Mouse (Mus musculus): ENCODE results near the gene Cers6. TPM values are rescaled to one million over a fixed set of nuclear protein-coding genes. Genes with fewer than 3 reads are reported as not detected.

Gene Cers6
- polyA plus RNA-seq, 1 experiment from 2014 or later, result 80.1 TPM

GRCm38 (mm10) chr2:68946819-68947218 is 85.6 kb downstream of the Cers6 start:
- no peak overlapping the region for H3K4me2 ChIP-seq (replicated peaks)
- H3K9me3 ChIP-seq (ENCODE audit: control insufficient read depth, low read length), result peaks cover 5% of the 10 kb centered on the region; the same call in 1 of the 2 replicates
- H3K9ac ChIP-seq, result no peak overlapping the region
- peaks cover 29% of the 10 kb centered on the region; the same call in 1 of the 2 replicates for H3K36me3 ChIP-seq (replicated peaks; ENCODE audit: control insufficient read depth, insufficient read depth)
- H3K27ac ChIP-seq, result no peak overlapping the region
- no peaks in the 10 kb centered on the region for H3K4me1 ChIP-seq (replicated peaks; ENCODE audit: control insufficient read depth, insufficient read depth, low read length)
- no peaks in the 10 kb centered on the region for H3K27me3 ChIP-seq (ENCODE audit: control insufficient read depth, insufficient read depth, low read length)
- ATAC-seq (ENCODE audit: low FRiP score) (no peak), DNase-seq (ENCODE audit: low spot score) (no peak)
- 93% methylated on average over 5 of the region's 5 CpGs for WGBS
- no peak overlapping the region for H3K4me3 ChIP-seq (replicated peaks; ENCODE audit: low read length)

GRCm38 (mm10) chr2:68949137-68949536 is 87.9 kb downstream of the Cers6 start:
- WGBS, result 95% methylated on average over 2 of the region's 2 CpGs
- ATAC-seq (ENCODE audit: low FRiP score), result no peak

GRCm38 (mm10) chr2:68949728-68950127 is 88.5 kb downstream of the Cers6 start:
- peaks cover 29% of the 10 kb centered on the region; the same call in 1 of the 2 replicates for H3K36me3 ChIP-seq (replicated peaks; ENCODE audit: control insufficient read depth, insufficient read depth)

More at GRCm38 (mm10) chr2:68949137-68949536, 87.9 kb downstream of the Cers6 start:
- Histone ChIP-seq H3K36me3 (replicated peaks; ENCODE audit: control insufficient read depth, insufficient read depth) (peaks cover 29% of the 10 kb centered on the region; the same call in 1 of the 2 replicates), H3K9me3 (ENCODE audit: control insufficient read depth, low read length) (peaks cover 9% of the 10 kb centered on the region; the same call in 1 of the 2 replicates), H3K27ac (no peak overlapping the region), H3K9ac (no peak overlapping the region), H3K4me1 (replicated peaks; ENCODE audit: control insufficient read depth, insufficient read depth, low read length) (no peaks in the 10 kb centered on the region), H3K27me3 (ENCODE audit: control insufficient read depth, insufficient read depth, low read length) (no peaks in the 10 kb centered on the region), H3K4me3 (replicated peaks; ENCODE audit: low read length) (no peak overlapping the region), H3K4me2 (replicated peaks) (no peak overlapping the region)
- no peak for DNase-seq (ENCODE audit: low spot score)

GRCm38 (mm10) chr2:68951706-68952105 is 90.5 kb downstream of the Cers6 start:
- Histone ChIP-seq H3K4me2 (replicated peaks) (no peak overlapping the region), H3K4me1 (replicated peaks; ENCODE audit: control insufficient read depth, insufficient read depth, low read length) (no peaks in the 10 kb centered on the region), H3K27me3 (ENCODE audit: control insufficient read depth, insufficient read depth, low read length) (no peaks in the 10 kb centered on the region), H3K36me3 (replicated peaks; ENCODE audit: control insufficient read depth, insufficient read depth) (peaks cover 29% of the 10 kb centered on the region; the same call in 1 of the 2 replicates), H3K9me3 (ENCODE audit: control insufficient read depth, low read length) (peaks cover 9% of the 10 kb centered on the region; the same call in 1 of the 2 replicates), H3K27ac (no peak overlapping the region), H3K4me3 (replicated peaks; ENCODE audit: low read length) (no peak overlapping the region), H3K9ac (no peak overlapping the region)
- 93% methylated on average over 3 of the region's 3 CpGs for WGBS
- no peak for ATAC-seq (ENCODE audit: low FRiP score)
- DNase-seq (ENCODE audit: low spot score), result no peak

More at GRCm38 (mm10) chr2:68949728-68950127, 88.5 kb downstream of the Cers6 start:
- Histone ChIP-seq H3K4me2 (replicated peaks) (no peak overlapping the region), H3K27ac (no peak overlapping the region), H3K4me3 (replicated peaks; ENCODE audit: low read length) (no peak overlapping the region), H3K9me3 (ENCODE audit: control insufficient read depth, low read length) (peaks cover 9% of the 10 kb centered on the region; the same call in 1 of the 2 replicates), H3K4me1 (replicated peaks; ENCODE audit: control insufficient read depth, insufficient read depth, low read length) (no peaks in the 10 kb centered on the region), H3K27me3 (ENCODE audit: control insufficient read depth, insufficient read depth, low read length) (no peaks in the 10 kb centered on the region), H3K9ac (no peak overlapping the region)
- 97% methylated on average over 5 of the region's 5 CpGs for WGBS
- ATAC-seq (ENCODE audit: low FRiP score) (no peak), DNase-seq (ENCODE audit: low spot score) (no peak)

GRCm38 (mm10) chr2:68953688-68954087 is 92.4 kb downstream of the Cers6 start:
- ATAC-seq (ENCODE audit: low FRiP score) (no peak), DNase-seq (ENCODE audit: low spot score) (no peak)
- H3K27me3 ChIP-seq (ENCODE audit: control insufficient read depth, insufficient read depth, low read length), result no peaks in the 10 kb centered on the region
- no peak overlapping the region for H3K4me3 ChIP-seq (replicated peaks; ENCODE audit: low read length)
- H3K9me3 ChIP-seq (ENCODE audit: control insufficient read depth, low read length), result peaks cover 9% of the 10 kb centered on the region; the same call in 1 of the 2 replicates
- 0 out of 2 replicates have a peak, but pooled peaks cover 10% of the 10 kb centered on the region for H3K4me1 ChIP-seq (replicated peaks; ENCODE audit: control insufficient read depth, insufficient read depth, low read length)
- no peak overlapping the region for H3K9ac ChIP-seq
- no peak overlapping the region for H3K4me2 ChIP-seq (replicated peaks)
- peaks cover 19% of the 10 kb centered on the region; the same call in 1 of the 2 replicates for H3K36me3 ChIP-seq (replicated peaks; ENCODE audit: control insufficient read depth, insufficient read depth)
- H3K27ac ChIP-seq, result no peak overlapping the region
- 59% methylated on average over 2 of the region's 2 CpGs for WGBS

- Histone ChIP-seq H3K4me3 (replicated peaks; ENCODE audit: low read length) (no peak overlapping the region), H3K36me3 (replicated peaks; ENCODE audit: control insufficient read depth, insufficient read depth) (peaks cover 8% of the 10 kb centered on the region; the same call in 1 of the 2 replicates), H3K27ac (no peak overlapping the region), H3K9me3 (ENCODE audit: control insufficient read depth, low read length) (peaks cover 9% of the 10 kb centered on the region; the same call in 1 of the 2 replicates), H3K4me2 (replicated peaks) (no peak overlapping the region), H3K27me3 (ENCODE audit: control insufficient read depth, insufficient read depth, low read length) (no peaks in the 10 kb centered on the region), H3K9ac (no peak overlapping the region), H3K4me1 (replicated peaks; ENCODE audit: control insufficient read depth, insufficient read depth, low read length) (0 out of 2 replicates have a peak, but pooled peaks cover 10% of the 10 kb centered on the region)
- DNase-seq (ENCODE audit: low spot score) (no peak), ATAC-seq (ENCODE audit: low FRiP score) (no peak)
- 98% methylated on average over 2 of the region's 2 CpGs for WGBS
These were observed 94.3 kb downstream of the Cers6 start for GRCm38 (mm10) chr2:68955496-68955895.

- no peak overlapping the region for H3K9ac ChIP-seq
- H3K27me3 ChIP-seq (ENCODE audit: control insufficient read depth, insufficient read depth, low read length), result no peaks in the 10 kb centered on the region
- H3K4me1 ChIP-seq (replicated peaks; ENCODE audit: control insufficient read depth, insufficient read depth, low read length), result 0 out of 2 replicates have a peak, but pooled peaks cover 10% of the 10 kb centered on the region
- DNase-seq (ENCODE audit: low spot score) (no peak), ATAC-seq (ENCODE audit: low FRiP score) (no peak)
- no peak overlapping the region for H3K27ac ChIP-seq
- no peak overlapping the region for H3K4me2 ChIP-seq (replicated peaks)
- H3K9me3 ChIP-seq (ENCODE audit: control insufficient read depth, low read length), result peaks cover 9% of the 10 kb centered on the region; the same call in 1 of the 2 replicates
- WGBS, result 96% methylated on average over 3 of the region's 3 CpGs
- H3K36me3 ChIP-seq (replicated peaks; ENCODE audit: control insufficient read depth, insufficient read depth), result peaks cover 5% of the 10 kb centered on the region; the same call in 1 of the 2 replicates
- no peak overlapping the region for H3K4me3 ChIP-seq (replicated peaks; ENCODE audit: low read length)
These were observed 94.9 kb downstream of the Cers6 start for GRCm38 (mm10) chr2:68956146-68956545.

GRCm38 (mm10) chr2:68957831-68958230 is 96.6 kb downstream of the Cers6 start:
- DNase-seq (ENCODE audit: low spot score), result no peak
- Histone ChIP-seq H3K27me3 (ENCODE audit: control insufficient read depth, insufficient read depth, low read length) (no peaks in the 10 kb centered on the region), H3K4me1 (replicated peaks; ENCODE audit: control insufficient read depth, insufficient read depth, low read length) (0 out of 2 replicates have a peak, but pooled peaks cover 10% of the 10 kb centered on the region), H3K9me3 (ENCODE audit: control insufficient read depth, low read length) (no peaks in the 10 kb centered on the region), H3K9ac (0 out of 2 replicates have a peak overlapping the region, but pooled peaks have one; percentile 22), H3K36me3 (replicated peaks; ENCODE audit: control insufficient read depth, insufficient read depth) (no peaks in the 10 kb centered on the region), H3K4me3 (replicated peaks; ENCODE audit: low read length) (no peak overlapping the region), H3K27ac (no peak overlapping the region), H3K4me2 (replicated peaks) (no peak overlapping the region)
- no peak for ATAC-seq (ENCODE audit: low FRiP score)
- 71% methylated on average over 7 of the region's 7 CpGs for WGBS

GRCm38 (mm10) chr2:68959573-68959972 is 98.3 kb downstream of the Cers6 start:
- no peak overlapping the region for H3K4me3 ChIP-seq (replicated peaks; ENCODE audit: low read length)
- no peak overlapping the region for H3K9ac ChIP-seq
- H3K36me3 ChIP-seq (replicated peaks; ENCODE audit: control insufficient read depth, insufficient read depth), result no peaks in the 10 kb centered on the region
- ATAC-seq (ENCODE audit: low FRiP score), result no peak
- 0 out of 2 replicates have a peak, but pooled peaks cover 10% of the 10 kb centered on the region for H3K4me1 ChIP-seq (replicated peaks; ENCODE audit: control insufficient read depth, insufficient read depth, low read length)
- no peak overlapping the region for H3K27ac ChIP-seq
- no peak for DNase-seq (ENCODE audit: low spot score)
- 95% methylated on average over 4 of the region's 4 CpGs for WGBS
- H3K9me3 ChIP-seq (ENCODE audit: control insufficient read depth, low read length), result no peaks in the 10 kb centered on the region
- H3K4me2 ChIP-seq (replicated peaks), result no peak overlapping the region
- H3K27me3 ChIP-seq (ENCODE audit: control insufficient read depth, insufficient read depth, low read length), result no peaks in the 10 kb centered on the region

Measured in hindbrain, embryonic 14.5 days (tissue).